Mouse (Mus musculus): ENCODE measurements around the gene Dvl2. TPM values are rescaled to one million over a fixed set of nuclear protein-coding genes. Genes with fewer than 3 reads are reported as not detected.
"Not testable (repeated sequence)": the region's sequence is repeated elsewhere in the genome, so short reads cannot be mapped to it uniquely, and the experiment has no call there.

The Dvl2 gene
- polyA plus RNA-seq, 1 experiment = 45.7 TPM

DNA sequence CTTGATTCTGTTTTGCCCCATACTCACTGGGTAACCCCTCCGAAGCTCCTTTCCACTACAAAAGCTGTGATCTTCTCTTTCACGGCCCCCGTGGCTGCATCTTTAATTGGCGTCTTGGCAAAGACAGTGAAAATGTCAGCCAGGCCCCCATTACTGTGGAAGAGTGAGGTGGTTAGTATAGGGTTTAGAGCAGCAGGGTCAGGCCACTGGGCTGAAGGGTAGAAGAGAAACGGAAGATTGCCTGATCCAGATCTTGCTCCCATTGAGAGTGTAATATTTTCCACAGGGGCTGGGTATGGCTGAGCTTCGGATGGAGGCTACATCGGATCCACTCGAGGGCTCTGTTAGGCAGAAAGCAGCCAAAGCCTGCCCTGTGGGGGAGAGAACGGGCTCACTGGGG is 12.5 kb downstream of the Dvl2 start:
- no peak for TF ChIP-seq CTCF (IDR thresholded peaks at IDR 0.05; ENCODE audit: borderline replicate concordance, extremely low read depth, insufficient read depth, insufficient read length)
- TF ChIP-seq POLR2A (IDR thresholded peaks at IDR 0.05; ENCODE audit: borderline replicate concordance, extremely low read depth, insufficient read depth, insufficient read length, poor library complexity, severe bottlenecking) = no peak
- DNase-seq (ENCODE audit: low read depth) = no peak

DNA sequence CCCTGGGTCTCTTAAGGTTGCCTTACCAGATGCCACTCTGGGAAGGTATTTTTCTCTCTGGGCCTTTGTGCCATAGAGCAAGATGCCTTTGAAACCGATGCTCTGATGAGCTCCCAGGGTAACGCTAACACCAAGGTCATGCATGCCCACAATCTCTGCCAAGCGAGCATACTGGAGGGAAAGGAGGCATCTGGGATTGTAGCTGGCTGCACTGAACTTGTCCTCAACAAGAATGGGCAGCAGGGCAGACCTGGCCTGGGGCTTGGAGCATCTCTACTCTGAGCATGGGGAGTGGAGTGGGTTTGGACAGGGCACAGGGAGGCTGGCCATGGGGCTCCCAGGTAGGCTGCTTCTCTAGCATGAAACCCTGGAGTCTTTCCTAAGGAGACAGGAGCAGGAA is 13.0 kb downstream of the Dvl2 start:
- no peak for DNase-seq (ENCODE audit: low read depth)
- TF ChIP-seq CTCF (IDR thresholded peaks at IDR 0.05; ENCODE audit: borderline replicate concordance, extremely low read depth, insufficient read depth, insufficient read length) (no peak), POLR2A (IDR thresholded peaks at IDR 0.05; ENCODE audit: borderline replicate concordance, extremely low read depth, insufficient read depth, insufficient read length, poor library complexity, severe bottlenecking) (no peak)

DNA sequence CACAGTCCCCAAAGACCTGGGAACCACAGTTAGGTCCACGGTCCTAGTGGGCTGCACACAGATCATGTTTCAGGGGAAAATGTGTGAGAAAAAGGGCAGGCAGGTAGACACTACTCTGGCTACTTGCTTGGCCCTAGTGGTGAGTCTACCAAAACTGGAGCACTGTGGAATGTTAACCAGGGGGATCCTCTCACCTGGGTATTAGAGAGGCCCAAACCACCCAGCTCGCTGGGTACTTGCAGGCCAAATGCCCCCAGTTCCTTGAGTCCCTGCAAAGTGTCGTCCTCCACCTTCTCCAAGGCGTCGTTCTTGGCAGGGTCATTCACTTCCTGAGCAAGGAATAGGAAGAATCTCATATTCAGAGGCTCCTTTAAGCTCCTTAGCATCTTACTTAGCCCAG is 13.7 kb downstream of the Dvl2 start:
- no peak for DNase-seq (ENCODE audit: low read depth)
- TF ChIP-seq CTCF (IDR thresholded peaks at IDR 0.05; ENCODE audit: borderline replicate concordance, extremely low read depth, insufficient read depth, insufficient read length) = no peak
- no peak for TF ChIP-seq POLR2A (IDR thresholded peaks at IDR 0.05; ENCODE audit: borderline replicate concordance, extremely low read depth, insufficient read depth, insufficient read length, poor library complexity, severe bottlenecking)

DNA sequence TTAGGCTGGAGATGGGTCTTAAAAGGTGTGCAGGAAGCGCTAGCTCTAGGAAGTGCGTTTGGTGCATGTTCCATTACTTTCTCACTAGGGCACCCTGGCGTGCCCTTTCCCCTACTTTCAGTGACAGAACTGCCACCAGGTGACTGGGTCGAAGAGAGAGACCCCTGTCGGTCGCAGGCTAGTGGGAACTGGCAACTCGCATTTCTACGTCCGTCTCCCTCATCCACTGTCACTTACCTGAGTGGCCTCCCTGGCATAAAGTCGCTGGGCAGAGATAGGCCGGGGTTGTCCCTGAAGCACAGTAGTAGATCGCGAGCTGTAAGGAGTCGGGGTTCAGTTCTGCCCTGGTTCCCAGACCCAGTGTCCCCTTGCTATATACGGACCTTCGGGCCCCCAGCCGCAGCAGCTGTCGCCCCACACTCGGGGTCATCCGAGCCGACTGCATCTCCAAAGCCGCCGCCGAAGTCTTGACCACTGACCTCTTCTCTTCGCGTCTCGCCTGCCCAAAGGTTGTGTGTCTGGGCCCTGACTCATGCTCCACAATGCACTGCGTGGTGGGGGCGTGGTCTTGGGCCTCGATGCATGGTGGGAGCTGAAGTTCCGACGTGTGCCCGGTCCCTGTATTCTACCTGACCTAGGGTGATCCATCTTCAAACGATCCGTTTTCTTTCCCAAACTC is 14.6 kb downstream of the Dvl2 start, which contains the start of gene Acadvl:
Gene Acadvl (minus strand): TSS at position 532 of the 679 bp plus-strand sequence.
- TF ChIP-seq POLR2A (IDR thresholded peaks at IDR 0.05; ENCODE audit: borderline replicate concordance, extremely low read depth, insufficient read depth, insufficient read length, poor library complexity, severe bottlenecking) (no peak), CTCF (IDR thresholded peaks at IDR 0.05; ENCODE audit: borderline replicate concordance, extremely low read depth, insufficient read depth, insufficient read length) (peak; percentile 45; the same call in 1 of the 2 replicates)
- peak; percentile 91 for DNase-seq (ENCODE audit: low read depth)

DNA sequence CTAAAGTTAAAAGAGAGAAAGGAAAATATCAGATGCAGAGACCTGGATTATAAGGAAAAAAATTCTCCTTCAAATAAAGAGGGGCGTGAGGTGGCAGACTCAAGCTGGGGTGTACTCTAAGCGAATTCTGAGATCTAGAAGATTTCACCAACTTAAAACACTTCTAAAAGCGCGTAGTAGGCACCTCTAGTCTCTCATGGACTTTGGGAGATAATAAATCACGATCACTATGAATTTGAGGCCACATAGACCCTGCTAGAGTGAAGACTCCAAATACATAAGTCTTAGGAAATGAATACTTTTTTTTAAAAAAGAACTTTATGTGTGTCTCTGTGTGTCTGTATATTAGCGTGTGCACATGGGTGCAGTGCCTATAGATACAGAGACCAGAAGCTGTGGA is 15.3 kb downstream of the Dvl2 start:
- TF ChIP-seq CTCF (IDR thresholded peaks at IDR 0.05; ENCODE audit: borderline replicate concordance, extremely low read depth, insufficient read depth, insufficient read length) = no peak
- no peak for DNase-seq (ENCODE audit: low read depth)

DNA sequence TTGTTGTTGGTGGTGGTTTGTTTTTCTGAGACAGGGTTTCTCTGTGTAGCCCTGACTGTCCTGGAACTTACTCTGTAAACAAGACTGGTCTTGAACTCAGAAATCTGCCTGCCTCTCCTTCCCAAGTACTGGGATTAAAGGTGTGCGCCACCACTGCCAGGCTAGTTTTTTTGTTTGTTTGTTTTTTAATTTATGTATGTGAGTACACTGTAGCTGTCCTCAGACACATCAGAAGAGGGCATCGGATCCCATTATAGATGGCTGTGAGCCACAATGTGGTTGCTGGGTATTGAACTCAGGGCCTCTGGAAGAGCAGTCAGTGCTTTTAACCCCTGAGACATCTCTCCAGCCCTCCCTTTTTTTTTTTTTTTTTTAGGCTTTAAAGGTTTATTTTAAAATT is 15.8 kb downstream of the Dvl2 start:
- not testable (repeated sequence) for DNase-seq (ENCODE audit: low read depth)

DNA sequence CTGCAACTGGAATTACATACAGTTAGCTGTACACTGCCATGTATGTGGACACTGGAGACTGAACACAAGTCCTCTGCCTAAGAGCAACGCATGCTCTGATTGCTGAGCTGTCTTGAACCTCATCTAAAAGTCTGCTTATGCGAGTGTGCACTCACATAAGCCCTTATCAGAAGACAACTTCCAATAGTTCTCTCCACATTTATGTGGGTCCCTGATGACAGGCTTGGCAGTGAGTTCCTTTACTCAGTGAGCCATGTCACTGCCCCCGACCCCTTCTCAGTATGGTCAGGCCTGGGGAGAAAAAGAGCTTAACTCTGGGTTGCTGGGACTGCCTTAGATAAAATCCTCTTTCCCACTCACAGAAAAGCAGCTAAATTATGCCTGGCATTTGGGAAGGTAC is 16.3 kb downstream of the Dvl2 start, which contains the start of gene Dlg4:
Gene Dlg4 (plus strand): TSS at position 274 of the 400 bp plus-strand sequence.
- TF ChIP-seq CTCF (IDR thresholded peaks at IDR 0.05; ENCODE audit: borderline replicate concordance, extremely low read depth, insufficient read depth, insufficient read length) (no peak), POLR2A (IDR thresholded peaks at IDR 0.05; ENCODE audit: borderline replicate concordance, extremely low read depth, insufficient read depth, insufficient read length, poor library complexity, severe bottlenecking) (no peak)
- no peak for DNase-seq (ENCODE audit: low read depth)

DNA sequence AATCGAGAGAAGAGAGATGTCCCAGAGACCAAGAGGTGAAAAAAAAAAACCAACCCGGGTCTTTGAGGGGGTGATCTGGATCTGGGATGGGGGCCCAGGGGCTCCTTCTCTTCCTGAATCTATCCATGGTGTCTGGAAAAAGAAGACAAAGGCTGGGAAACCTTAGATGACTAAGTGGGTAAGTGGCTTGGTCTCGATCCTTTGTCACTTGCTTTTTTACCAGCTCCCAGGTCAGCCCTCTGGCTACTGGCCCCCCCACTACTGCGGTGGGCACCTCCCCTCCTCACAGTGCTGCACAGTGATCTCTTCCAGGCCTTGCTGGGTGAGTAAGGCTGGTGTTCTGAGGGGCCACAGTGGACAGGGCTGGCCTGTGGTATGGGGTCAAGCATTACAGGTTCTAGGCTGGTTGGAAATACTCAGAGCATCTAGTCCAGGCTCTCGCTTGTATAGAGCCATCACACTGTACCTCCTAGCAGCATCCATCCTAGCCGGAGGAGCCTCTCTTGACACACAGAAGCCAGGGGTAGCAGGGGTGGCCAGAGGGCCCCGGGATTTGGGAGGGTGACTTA is 16.9 kb downstream of the Dvl2 start:
- no peak for DNase-seq (ENCODE audit: low read depth)
- no peak for TF ChIP-seq CTCF (IDR thresholded peaks at IDR 0.05; ENCODE audit: borderline replicate concordance, extremely low read depth, insufficient read depth, insufficient read length)
- no peak for TF ChIP-seq POLR2A (IDR thresholded peaks at IDR 0.05; ENCODE audit: borderline replicate concordance, extremely low read depth, insufficient read depth, insufficient read length, poor library complexity, severe bottlenecking)

DNA sequence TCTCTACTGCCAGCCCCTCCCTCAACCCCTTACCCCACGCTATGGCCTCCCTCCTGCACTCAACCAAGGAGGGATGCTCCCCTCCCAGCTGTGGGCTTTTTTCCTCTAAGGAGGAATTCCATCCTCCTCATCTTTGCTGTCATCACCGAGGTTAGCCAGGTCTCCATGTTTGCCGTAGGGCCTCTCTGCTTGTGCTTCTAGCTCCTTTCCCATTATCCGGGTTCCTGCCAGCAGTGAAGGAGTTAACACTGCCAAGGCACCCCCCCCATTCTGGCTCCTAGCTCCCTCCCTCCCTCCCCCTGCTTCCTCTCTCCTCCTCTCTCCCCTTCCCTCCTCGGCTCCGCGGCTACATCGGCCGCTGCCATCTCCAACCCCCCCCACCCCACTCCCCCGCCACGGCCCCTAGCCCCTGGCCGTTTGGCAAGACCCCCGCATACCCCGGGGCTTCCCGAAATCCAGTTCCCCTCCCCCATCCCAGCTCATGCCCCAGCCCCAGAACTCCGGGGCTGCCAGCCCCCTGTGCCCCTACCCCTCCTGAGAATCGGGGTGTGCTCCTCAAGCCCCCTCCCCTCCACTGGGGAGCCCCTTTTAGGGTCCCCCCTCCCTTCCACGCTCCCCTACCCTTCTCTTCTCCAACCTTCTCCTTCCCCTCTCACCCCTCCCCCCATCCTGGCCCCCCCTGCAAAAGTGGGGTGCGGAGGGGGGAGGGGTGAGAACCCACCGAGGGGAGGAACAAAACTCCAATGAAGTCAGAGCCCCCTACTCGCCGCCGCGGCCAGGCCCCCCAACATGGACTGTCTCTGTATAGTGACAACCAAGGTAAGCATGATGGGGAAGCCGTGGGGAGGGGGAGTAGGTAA is 18.0 kb downstream of the Dvl2 start:
- TF ChIP-seq POLR2A (IDR thresholded peaks at IDR 0.05; ENCODE audit: borderline replicate concordance, extremely low read depth, insufficient read depth, insufficient read length, poor library complexity, severe bottlenecking) = no peak
- no peak for TF ChIP-seq CTCF (IDR thresholded peaks at IDR 0.05; ENCODE audit: borderline replicate concordance, extremely low read depth, insufficient read depth, insufficient read length)
- peak; percentile 96 for DNase-seq (ENCODE audit: low read depth)

DNA sequence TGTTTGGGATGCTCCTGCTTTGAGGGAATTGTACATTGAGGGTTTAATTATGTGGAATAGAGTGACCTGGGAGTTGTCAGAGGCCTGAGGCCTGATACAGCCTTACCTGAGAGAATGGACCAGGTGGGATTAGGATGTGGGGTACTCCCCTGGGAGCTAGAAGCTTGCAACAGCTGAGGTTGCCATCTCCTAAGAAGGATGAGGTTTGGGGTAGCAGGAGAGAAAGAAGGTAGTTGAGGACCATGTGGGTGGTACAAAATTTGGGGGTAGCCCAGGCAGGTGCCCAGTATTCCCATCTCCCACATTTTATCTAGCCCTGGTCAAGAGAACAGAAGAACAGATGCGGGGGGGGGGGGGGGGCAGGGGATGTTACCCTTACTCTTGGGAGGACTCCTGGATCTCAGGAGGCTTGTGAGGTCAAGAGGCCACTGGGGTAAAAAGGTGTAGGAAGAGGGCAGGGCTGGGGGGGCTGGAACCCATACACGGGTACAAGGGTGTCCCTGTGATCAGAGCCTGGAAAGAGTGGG is 19.2 kb downstream of the Dvl2 start:
- TF ChIP-seq CTCF (IDR thresholded peaks at IDR 0.05; ENCODE audit: borderline replicate concordance, extremely low read depth, insufficient read depth, insufficient read length) (no peak), POLR2A (IDR thresholded peaks at IDR 0.05; ENCODE audit: borderline replicate concordance, extremely low read depth, insufficient read depth, insufficient read length, poor library complexity, severe bottlenecking) (no peak)
- DNase-seq (ENCODE audit: low read depth) = no peak

DNA sequence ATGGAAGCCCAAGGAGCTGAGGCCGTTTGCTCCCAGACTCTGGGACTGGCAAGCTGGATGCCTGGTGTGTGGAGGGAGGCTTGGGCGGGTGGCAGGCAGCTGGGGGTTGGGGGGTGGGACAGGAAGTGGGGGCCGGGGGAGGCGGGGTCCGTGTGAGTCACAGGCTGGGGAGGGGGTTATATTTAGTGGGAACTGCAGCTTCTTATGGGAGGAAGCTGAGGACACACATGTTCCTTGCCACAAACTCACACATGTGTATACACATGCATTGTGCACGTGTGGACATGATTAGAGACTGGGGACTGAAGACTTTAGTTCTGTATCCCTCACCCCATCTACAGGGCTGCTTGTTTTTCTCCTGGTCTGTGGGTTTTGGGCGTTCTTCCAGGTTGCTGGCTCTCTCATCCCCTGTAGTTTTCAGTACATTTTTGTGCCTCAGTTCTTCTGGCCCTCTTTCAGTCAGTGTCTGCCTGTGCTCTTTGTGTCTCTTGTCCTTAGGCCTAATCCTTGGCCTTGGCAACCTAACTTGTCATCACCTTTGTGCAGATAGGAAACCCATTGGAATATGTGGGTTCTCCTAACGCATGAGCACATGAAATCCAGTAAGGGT is 19.7 kb downstream of the Dvl2 start:
- DNase-seq (ENCODE audit: low read depth) = peak; percentile 64
- TF ChIP-seq POLR2A (IDR thresholded peaks at IDR 0.05; ENCODE audit: borderline replicate concordance, extremely low read depth, insufficient read depth, insufficient read length, poor library complexity, severe bottlenecking) (no peak), CTCF (IDR thresholded peaks at IDR 0.05; ENCODE audit: borderline replicate concordance, extremely low read depth, insufficient read depth, insufficient read length) (no peak)

Measured in brain, embryonic 14.5 days (tissue).